Mouse (Mus musculus) limb, embryonic 14.5 days (tissue): ENCODE measurements at regions not wholly inside any gene's neighbourhood (a gene's known extent, or its start where the extent isn't known, plus 50 kb on each side); places are given as distances from the start of the nearest gene placed in this dataset.

Experiments used
- ATAC-seq: fragments of 200-750 bp; cut with Nextera tagmentation; 2 replicates; pipeline ENCODE4 v1.8.0; 2017; ENCODE audit warnings: low read depth, moderate number of reproducible peaks, moderate TSS enrichment; ENCODE audit not compliant: low FRiP score
- DNase-seq: peaks from one replicate; pipeline ENCODE4 v3.0.0-alpha.2; 2015; ENCODE audit warnings: low spot score
- H3K27ac ChIP-seq: fragments of 300-500 bp; sonication (generic); replicated peaks from 2 replicates; pipeline ENCODE4 v1.5.1; 2014; ENCODE audit warnings: low read depth, mild to moderate bottlenecking, low read length, moderate library complexity, mixed read lengths
- H3K27me3 ChIP-seq: fragments of 300-500 bp; sonication (generic); 2 replicates; pipeline ENCODE4 v1.6.1; 2014; ENCODE audit warnings: low read length, mixed read lengths; ENCODE audit not compliant: control insufficient read depth, insufficient read depth
- H3K36me3 ChIP-seq: fragments of 300-500 bp; sonication (generic); 2 replicates; pipeline ENCODE4 v1.6.1; 2014; ENCODE audit warnings: mild to moderate bottlenecking, low read length, moderate library complexity, mixed read lengths; ENCODE audit not compliant: control insufficient read depth, insufficient read depth
- H3K4me1 ChIP-seq: fragments of 300-500 bp; sonication (generic); 2 replicates; pipeline ENCODE4 v1.6.1; 2014; ENCODE audit warnings: antibody characterized with exemption, low read length, mixed read lengths; ENCODE audit not compliant: control insufficient read depth, insufficient read depth
- H3K4me2 ChIP-seq: fragments of 300-500 bp; sonication (generic); replicated peaks from 2 replicates; pipeline ENCODE4 v1.6.1; 2014; ENCODE audit warnings: low read depth, mild to moderate bottlenecking, low read length, moderate library complexity; ENCODE audit not compliant: severe bottlenecking
- H3K4me3 ChIP-seq: fragments of 300-500 bp; sonication (generic); replicated peaks from 2 replicates; pipeline ENCODE4 v1.5.1; 2014; ENCODE audit warnings: low read length
- H3K9ac ChIP-seq: fragments of 300-500 bp; sonication (generic); 2 replicates; pipeline ENCODE4 v1.6.1; 2014; ENCODE audit warnings: mild to moderate bottlenecking, low read depth, low read length, moderate library complexity; ENCODE audit not compliant: severe bottlenecking
- H3K9me3 ChIP-seq: fragments of 300-500 bp; sonication (generic); 2 replicates; pipeline ENCODE4 v1.6.1; 2016; ENCODE audit warnings: low read length; ENCODE audit not compliant: control insufficient read depth
- POLR2A ChIP-seq: fragments of 200-500 bp; IDR thresholded peaks from 2 replicates; pipeline ENCODE4 v1.8.0; 2012; ENCODE audit warnings: inconsistent platforms, mild to moderate bottlenecking, moderate library complexity, borderline replicate concordance; ENCODE audit not compliant: insufficient read depth, insufficient read length; ENCODE audit errors: extremely low read depth
- WGBS: fragments of 180-500 bp; shearing (Covaris S2); extraction: QIAGEN DNeasy Blood & Tissue Kit; methylation state at CpG from one replicate; pipeline ENCODE4 v1.1.7; 2014; 5-methylcytosine and 5-hydroxymethylcytosine counted together

- TF ChIP-seq POLR2A, result no peak
- Histone ChIP-seq H3K4me3 (no peak overlapping the region), H3K36me3 (no peaks in the 10 kb centered on the region), H3K4me2 (no peak overlapping the region), H3K27me3 (no peaks in the 10 kb centered on the region), H3K9ac (no peak overlapping the region), H3K27ac (no peak overlapping the region), H3K4me1 (peaks cover 16% of the 10 kb centered on the region), H3K9me3 (no peaks in the 10 kb centered on the region)
- ATAC-seq (peak; percentile 47; the same call in 1 of the 2 replicates), DNase-seq (peak; percentile 57)
- WGBS, result 20% methylated on average over 2 of the region's 2 CpGs
Observed at GRCm38 (mm10) chr3:149496122-149496521, 505.8 kb upstream of the Adgrl2 start.

DNA sequence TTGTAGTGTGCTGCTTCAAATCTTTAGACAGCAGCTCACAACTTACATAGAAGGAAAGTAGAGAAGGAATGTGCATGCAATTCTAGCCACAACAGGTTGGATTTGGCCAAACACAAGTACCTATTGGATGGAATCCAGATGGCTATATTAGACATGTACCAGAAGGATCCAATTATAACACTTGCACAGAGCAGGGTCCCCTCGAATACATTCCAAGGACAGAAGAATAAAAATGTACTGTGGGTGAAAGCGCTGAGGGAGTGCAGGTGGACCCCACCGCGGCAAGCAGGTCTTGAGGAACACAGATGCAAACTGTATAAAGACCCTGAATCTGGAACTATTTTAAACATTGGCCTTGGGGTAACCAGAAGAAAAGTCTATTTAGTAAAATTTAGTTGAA, 497.8 kb upstream of the Adgrl2 start:
- ATAC-seq (peak; percentile 72), DNase-seq (peak; percentile 39)
- Histone ChIP-seq H3K27me3 (no peaks in the 10 kb centered on the region), H3K27ac (no peak overlapping the region), H3K4me3 (no peak overlapping the region), H3K9ac (no peak overlapping the region), H3K36me3 (no peaks in the 10 kb centered on the region), H3K4me2 (no peak overlapping the region), H3K4me1 (no peaks in the 10 kb centered on the region), H3K9me3 (no peaks in the 10 kb centered on the region)
- WGBS, result 14% methylated on average over 4 of the region's 4 CpGs
- no peak for TF ChIP-seq POLR2A

- ATAC-seq (no peak), DNase-seq (no peak)
- Histone ChIP-seq H3K27ac (no peak overlapping the region), H3K4me3 (no peak overlapping the region), H3K9me3 (no peaks in the 10 kb centered on the region), H3K27me3 (no peaks in the 10 kb centered on the region), H3K36me3 (no peaks in the 10 kb centered on the region), H3K4me2 (no peak overlapping the region), H3K9ac (no peak overlapping the region), H3K4me1 (no peaks in the 10 kb centered on the region)
- no peak for TF ChIP-seq POLR2A
- WGBS, result 62% methylated on average over 4 of the region's 4 CpGs
Observed at GRCm38 (mm10) chr3:149485406-149485805, 495.1 kb upstream of the Adgrl2 start.

- ATAC-seq, result no peak
- 56% methylated on average over 2 of the region's 2 CpGs for WGBS
- Histone ChIP-seq H3K9me3 (no peaks in the 10 kb centered on the region), H3K27ac (no peak overlapping the region), H3K4me3 (no peak overlapping the region), H3K4me1 (no peaks in the 10 kb centered on the region), H3K27me3 (no peaks in the 10 kb centered on the region), H3K9ac (no peak overlapping the region), H3K4me2 (no peak overlapping the region), H3K36me3 (no peaks in the 10 kb centered on the region)
- TF ChIP-seq POLR2A, result no peak
- DNase-seq, result no peak
Observed at GRCm38 (mm10) chr3:149484319-149484718, 494.0 kb upstream of the Adgrl2 start.

DNA sequence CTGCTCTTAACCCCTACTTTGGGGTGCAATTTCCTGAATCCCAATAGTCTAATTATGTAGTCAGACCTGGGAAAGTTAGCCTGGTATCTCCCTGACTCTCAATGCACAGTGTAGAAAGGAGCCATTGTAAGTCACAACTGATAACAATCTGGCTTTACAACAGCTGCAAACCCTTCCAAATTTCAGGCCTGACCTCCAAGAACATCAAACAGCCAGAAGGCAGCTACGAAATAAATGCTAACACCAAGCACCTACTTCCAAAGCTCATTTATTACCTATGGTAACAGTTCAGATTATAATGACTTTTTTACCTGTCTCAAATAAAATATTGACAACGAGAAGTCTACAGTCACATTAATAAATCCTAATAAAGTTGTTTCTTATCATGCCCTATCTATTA, 485.8 kb upstream of the Adgrl2 start:
- Histone ChIP-seq H3K27me3 (no peaks in the 10 kb centered on the region), H3K36me3 (no peaks in the 10 kb centered on the region), H3K27ac (no peak overlapping the region), H3K9ac (no peak overlapping the region), H3K4me3 (no peak overlapping the region), H3K9me3 (no peaks in the 10 kb centered on the region), H3K4me1 (no peaks in the 10 kb centered on the region), H3K4me2 (no peak overlapping the region)
- WGBS, result 34% methylated on average over 2 of the region's 2 CpGs
- ATAC-seq, result no peak
- no peak for DNase-seq
- TF ChIP-seq POLR2A, result no peak

- no peak for DNase-seq
- Histone ChIP-seq H3K9ac (no peak overlapping the region), H3K36me3 (no peaks in the 10 kb centered on the region), H3K27me3 (no peaks in the 10 kb centered on the region), H3K9me3 (no peaks in the 10 kb centered on the region), H3K27ac (no peak overlapping the region), H3K4me1 (0 out of 2 replicates have a peak, but pooled peaks cover 2% of the 10 kb centered on the region), H3K4me3 (no peak overlapping the region), H3K4me2 (no peak overlapping the region)
- TF ChIP-seq POLR2A, result no peak
- 84% methylated on average over 5 of the region's 5 CpGs for WGBS
- ATAC-seq, result no peak
Observed at GRCm38 (mm10) chr3:149466973-149467372, 476.6 kb upstream of the Adgrl2 start.
